Mouse (Mus musculus): ENCODE data around the gene Olfr911-ps1.

Olfr911-ps1 gene

DNA sequence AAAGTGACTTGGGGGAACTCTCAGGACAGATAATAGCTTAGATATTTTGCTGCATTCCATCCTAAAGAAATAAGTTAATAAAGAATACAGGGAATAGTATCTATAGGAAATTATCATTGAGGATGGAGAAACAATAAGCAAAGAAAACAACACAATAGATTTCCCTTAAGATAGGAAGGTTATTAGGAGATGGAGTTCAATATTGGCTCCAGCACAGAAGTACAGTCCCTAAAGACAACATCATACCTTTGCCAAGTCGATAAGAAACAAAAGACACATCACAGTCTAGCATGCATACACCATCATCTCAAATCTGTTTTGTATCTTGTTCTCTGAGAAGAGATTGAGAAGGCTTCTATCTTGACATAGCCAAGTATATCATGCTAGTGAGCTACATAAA lies at the start of gene Olfr911-ps1:
Olfr911-ps1 (plus strand) TSS at position 301 of the 400 bp plus-strand sequence.
- no peak for DNase-seq

DNA sequence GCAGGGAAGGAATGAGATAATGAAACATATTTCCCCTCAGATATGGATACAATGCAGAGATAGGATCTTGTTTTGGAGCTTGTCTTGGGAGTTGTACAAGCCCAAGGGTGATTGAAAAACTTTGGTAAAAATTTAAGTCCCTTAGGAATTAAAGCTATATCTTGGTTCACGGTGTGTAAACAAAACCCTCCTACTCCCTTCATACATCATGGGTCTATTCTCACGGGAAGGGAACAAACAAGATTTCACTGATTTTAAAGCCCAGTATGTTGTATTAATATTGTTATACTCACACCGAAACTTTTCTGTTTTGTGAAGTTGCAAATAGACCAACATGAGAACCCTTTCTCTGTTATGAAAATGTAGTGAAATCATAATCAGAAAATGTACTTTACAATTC lies 34.6 kb upstream of the Olfr911-ps1 start, which contains the start of gene Olfr906:
Olfr906 (plus strand) TSS at position 301 of the 400 bp plus-strand sequence.
- no peak for DNase-seq

DNA sequence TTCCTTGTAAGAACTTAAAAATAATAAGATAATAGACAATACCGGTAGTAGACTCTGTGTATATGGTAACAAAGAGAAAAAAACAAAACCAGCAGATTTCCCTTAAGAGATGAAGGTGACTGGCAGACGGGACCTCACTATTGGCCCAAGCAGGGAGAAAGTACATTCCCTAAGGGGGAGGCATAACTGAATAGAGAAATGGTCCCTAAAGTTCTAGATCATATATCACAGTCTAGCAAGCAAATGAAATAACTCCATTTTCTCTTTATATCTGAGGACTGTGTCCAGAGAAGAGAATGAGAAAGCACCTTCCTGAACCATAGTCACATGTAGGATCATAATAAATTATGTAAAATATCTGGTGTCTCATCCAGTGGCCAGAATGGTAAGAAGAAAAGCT lies 25.9 kb upstream of the Olfr911-ps1 start, which contains the start of gene Olfr907:
Olfr907 (plus strand) TSS at position 301 of the 400 bp plus-strand sequence.
- no peak for DNase-seq

DNA sequence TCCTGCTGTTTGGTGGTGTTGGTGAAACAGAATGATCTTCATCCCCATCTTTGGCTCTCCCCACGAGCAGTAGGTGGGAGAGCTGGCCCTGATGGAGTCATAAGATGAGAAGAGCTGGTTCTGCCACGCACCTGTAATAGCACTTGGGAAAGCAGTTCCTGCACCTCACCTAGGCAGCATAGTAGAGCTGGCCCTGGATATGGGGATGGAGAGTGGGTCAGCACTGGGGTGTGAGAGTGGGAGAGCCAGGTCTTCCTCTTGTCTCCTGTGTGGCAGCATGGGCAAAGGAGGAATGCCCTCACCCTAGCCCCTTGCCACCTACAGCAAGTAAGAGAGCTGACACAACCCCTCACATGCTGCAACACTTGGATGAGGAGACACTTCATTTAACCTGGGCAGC lies 9.0 kb upstream of the Olfr911-ps1 start:
- DNase-seq = no peak

DNA sequence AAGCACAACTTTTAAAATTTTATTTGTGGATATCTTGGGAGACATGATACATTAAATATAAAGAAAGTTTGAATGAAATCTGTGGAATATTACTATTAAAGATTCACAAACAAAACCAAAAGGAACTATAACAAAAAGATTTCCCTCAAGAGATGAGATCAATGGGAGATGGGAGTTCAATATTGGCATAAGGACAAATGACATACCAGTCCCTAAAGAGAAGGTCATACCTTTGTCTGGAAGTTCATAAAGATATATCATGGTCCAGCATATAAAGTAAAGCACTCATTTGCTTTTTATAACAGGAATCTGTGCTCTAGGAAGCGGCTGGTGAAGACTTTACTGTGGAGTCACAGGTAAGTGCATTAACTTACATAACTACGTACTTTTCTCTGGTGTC lies 16.2 kb downstream of the Olfr911-ps1 start, which contains the start of gene Olfr910:
Olfr910 (plus strand) TSS at position 301 of the 400 bp plus-strand sequence.
- DNase-seq = no peak

Measured in kidney, postnatal 36 days (tissue).